Mouse (Mus musculus) large intestine, adult 2 months (tissue): Measurements from ENCODE around the gene Rnf6. TPM values are rescaled to one million over a fixed set of nuclear protein-coding genes. Genes with fewer than 3 reads are reported as not detected.
"Not testable (repeated sequence)": the region's sequence is repeated elsewhere in the genome, so short reads cannot be mapped to it uniquely, and the experiment has no call there.

Experiments used
- DNase-seq: peaks from one replicate; pipeline ENCODE4 v3.0.0-alpha.2; 2012; ENCODE audit warnings: low read depth, low spot score
- WGBS: fragments of 180-500 bp; shearing (Covaris S2); methylation state at CpG from one replicate; pipeline ENCODE4 v1.1.7; 2018; 5-methylcytosine and 5-hydroxymethylcytosine counted together
- polyA plus RNA-seq: library from polyadenylated mRNA; depleted of rRNA; stranded (reverse); fragments of >200 nt; gene quantifications from 2 replicates; pipeline ENCODE4 v1.2.3, GENCODE M21; 2012; rRNA removed

Rnf6 gene
- polyA plus RNA-seq, 1 experiment: 17.7 TPM

DNA sequence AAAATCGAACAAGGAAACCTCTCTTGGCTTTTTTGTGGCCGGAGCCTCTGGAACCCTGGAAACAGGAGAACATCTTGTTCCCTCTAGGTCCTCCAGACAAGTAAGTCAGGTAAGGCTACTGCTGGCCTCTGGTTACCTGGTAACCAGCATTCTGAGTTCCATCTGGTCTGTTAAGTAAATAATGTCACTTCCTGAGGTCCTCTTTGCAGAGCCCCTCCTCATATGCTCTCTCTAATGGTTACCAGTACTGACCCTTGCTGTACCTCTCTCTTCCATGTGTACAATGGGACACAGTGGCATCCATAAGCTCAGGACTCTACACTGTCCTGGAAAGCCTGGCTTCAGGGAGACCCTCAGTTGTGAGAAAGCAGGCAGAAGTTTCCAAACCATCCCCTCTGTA lies 50.7 kb downstream of the Rnf6 start, which contains the start of gene Gm6309:
TSS of gene Gm6309 (minus strand) at position 101 of the 400 bp plus-strand sequence.
- not testable (repeated sequence) for DNase-seq
- WGBS: 73% methylated on average over 2 of the region's 2 CpGs

DNA sequence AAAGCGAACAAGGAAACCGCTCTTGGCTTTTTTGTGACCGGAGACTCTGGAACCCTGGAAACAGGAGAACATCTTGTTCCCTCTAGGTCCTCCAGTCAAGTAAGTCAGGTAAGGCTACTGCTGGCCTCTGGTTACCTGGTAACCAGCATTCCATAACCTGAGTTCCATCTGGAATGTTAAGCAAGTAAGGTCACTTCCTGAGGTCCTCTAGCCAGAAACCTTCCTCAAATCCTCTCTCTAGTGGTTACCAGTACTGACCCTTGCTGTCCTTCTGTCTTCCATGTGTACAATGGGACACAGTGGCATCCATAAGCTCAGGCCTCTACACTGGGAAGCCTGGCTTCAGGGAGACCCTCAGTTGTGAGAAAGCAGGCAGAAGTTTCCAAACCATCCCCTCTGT lies 60.9 kb downstream of the Rnf6 start, which contains the start of gene Gm5565:
TSS of gene Gm5565 (minus strand) at position 101 of the 400 bp plus-strand sequence.
- 96% methylated on average over 3 of the region's 3 CpGs for WGBS
- DNase-seq: not testable (repeated sequence)

Other genes with a start within 250 kb of the Rnf6 start
- 3.9 and 18.3 TPM in 2 replicates for gene Cyp3a25, start 211.9 kb downstream of the Rnf6 start, polyA plus RNA-seq
- gene Cyp3a59, start 142.3 kb downstream of the Rnf6 start, polyA plus RNA-seq: 0.05 TPM in 1 of 2 replicates, not detected in the other
- gene Gm5565, start 61.0 kb downstream of the Rnf6 start, polyA plus RNA-seq: not detected in 2 replicates
- gene Gm6309, start 50.8 kb downstream of the Rnf6 start, polyA plus RNA-seq: not detected in 2 replicates
- 0.22 and 0.26 TPM in 2 replicates for gene 1700001J03Rik, start 36.3 kb downstream of the Rnf6 start, polyA plus RNA-seq
- 26.7 and 38.6 TPM in 2 replicates for gene Cdk8, start 9.7 kb upstream of the Rnf6 start, polyA plus RNA-seq
- gene Wasf3, start 163.4 kb upstream of the Rnf6 start, polyA plus RNA-seq: 0.98 and 1.3 TPM in 2 replicates